Mouse (Mus musculus): ENCODE data around the gene Rbpjl.

The Rbpjl gene

DNA sequence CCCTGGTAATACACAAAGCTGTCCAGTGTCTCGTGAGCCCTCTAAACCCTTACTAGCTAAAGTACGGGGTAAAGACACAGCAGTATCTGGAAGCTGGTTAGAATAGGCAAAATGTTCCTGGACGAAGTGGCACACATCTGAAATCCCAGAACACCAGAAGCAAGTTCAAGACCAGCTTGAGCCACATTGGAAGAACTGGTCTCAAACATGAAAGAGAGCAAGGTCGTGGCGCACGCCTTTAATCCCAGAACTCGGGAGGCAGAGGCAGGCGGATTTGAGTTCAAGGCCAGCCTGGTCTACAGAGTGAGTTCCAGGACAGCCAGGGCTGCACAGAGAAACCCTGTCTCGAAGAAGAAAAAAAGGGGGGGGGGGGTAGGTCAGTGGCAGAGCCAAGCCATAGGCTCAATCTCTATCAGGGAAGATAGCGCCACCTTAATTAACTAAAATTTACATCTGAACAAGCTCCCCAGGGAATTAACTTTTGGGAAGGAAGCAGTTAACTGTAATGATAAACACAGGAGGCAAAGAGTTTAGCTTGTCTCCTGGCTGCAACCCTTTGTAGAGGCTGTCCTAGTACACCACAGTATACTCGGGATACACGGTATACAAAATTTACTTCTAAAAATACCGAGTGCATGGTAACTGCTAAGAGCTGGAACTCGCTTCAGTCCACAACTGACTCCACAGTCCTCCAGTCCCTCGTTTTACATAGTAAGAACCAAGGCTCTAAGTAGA, 27.1 kb downstream of the Rbpjl start:
- no peak for DNase-seq (ENCODE audit: low read depth)

DNA sequence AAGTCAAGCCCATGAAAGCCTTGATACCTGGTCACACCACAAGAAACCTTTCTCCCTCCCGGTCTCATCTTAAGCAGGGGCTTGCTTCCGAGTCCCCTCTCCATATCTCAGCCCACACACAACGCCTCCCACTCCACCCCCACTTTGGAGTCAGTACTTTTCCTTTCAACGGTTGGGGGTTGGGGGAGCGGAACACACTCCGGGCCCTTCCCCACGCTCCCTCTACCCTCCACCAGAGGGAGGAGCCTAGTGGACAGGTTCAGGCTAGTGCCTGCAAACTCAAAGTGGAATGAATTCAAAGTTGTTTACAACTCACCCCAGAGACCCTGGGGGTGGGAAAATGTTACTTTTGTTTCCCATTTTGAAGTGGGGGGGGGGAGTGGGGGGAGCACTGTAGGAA, 27.8 kb downstream of the Rbpjl start:
- no peak for DNase-seq (ENCODE audit: low read depth)

DNA sequence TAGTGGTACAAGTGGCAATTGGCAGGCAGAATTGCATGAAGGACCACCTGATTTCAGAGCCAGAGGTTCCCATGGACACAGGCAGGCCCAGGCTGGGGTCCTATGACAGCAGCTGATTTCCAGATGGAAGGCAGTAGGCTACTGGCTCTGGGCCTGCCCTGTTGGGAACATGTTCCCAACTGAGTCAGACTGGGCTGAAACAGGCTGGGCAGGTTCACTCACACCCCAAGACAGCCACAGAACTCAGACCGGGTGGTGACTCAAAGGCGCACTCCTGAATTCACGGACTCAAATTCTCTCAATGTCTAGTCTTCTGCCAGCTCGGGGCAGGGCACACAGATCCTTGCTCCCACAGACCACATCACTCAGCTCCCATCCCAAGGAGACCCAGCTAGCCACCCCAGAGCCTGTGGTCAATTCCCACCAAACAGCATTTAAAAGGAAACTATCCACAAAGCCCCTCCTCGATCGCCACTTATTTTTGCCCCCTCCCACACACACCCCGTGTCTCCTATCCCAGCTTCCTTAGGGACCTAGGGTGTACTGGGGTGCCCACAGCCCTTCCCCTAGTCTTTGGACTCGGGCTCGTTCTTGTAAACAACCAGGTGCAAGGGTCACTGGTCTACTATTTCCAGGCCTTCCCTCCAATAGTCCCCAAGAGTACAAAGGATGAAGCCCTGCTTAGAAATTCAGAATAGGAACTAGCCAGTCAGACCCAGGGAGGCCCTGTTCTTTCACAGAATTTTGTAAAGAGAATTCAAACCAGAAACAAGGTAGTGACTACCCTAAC, 28.9 kb downstream of the Rbpjl start:
- DNase-seq (ENCODE audit: low read depth) = peak; percentile 74

DNA sequence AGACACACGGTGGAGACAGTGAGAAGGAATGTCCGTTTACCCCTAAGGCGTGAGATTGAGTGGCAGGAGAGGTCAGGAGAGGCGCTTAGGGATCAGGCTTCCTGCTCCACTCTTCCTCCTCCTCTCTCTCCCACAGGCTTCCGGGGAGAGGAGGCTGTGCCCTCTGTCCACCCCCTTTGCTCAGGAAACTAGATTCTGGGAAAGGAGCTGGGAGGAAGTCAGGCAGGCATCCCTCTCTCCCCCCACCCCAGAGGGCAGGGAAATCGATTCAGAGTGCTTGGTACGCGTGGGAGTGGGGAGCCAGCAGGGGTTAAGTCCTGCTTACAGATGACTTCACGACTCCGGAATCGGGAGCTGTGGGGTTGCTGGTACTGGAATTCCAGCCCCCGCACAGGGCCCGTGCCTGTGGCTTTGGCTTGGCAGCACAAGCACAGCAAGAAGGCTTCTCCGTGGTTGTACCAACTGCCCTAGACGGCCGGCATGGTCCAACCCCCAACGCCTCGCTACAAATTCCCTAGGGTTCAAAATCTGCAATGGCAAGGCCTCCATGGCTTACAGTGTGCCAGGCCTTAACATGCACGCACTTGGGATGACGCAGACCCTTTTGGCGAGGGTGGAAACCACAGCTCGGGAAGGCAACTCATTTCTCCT, 29.7 kb downstream of the Rbpjl start:
- peak; percentile 91 for DNase-seq (ENCODE audit: low read depth)

DNA sequence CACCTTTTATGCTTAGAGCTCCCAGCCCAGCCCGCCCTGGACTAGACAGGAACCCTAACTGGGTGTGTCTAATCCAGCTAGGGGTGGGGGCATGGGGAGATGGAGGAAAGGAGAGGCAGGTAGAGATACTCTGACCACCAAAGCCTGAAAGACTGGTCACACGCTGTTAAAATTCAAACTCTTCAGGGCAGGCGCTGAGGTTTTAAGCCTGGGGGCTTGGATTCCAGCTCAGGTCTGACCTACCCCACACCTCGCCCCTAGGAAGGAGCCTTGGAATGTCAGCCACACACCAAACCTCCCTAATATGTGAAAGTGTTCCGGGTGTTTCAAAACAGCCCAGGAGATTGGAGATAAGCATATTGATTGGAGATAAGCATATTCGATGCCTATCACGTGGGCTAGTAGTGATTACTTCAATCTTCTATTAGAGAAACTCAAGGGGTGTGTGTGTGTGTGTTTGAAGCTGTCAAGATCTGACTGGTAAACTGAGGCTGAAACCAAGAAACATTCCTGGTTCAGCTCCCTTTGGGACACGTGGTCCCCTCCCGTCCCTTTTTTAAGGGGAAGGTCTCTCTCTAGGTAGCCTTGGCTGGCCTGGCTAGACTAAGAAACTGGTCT, 30.4 kb downstream of the Rbpjl start:
- no peak for DNase-seq (ENCODE audit: low read depth)

DNA sequence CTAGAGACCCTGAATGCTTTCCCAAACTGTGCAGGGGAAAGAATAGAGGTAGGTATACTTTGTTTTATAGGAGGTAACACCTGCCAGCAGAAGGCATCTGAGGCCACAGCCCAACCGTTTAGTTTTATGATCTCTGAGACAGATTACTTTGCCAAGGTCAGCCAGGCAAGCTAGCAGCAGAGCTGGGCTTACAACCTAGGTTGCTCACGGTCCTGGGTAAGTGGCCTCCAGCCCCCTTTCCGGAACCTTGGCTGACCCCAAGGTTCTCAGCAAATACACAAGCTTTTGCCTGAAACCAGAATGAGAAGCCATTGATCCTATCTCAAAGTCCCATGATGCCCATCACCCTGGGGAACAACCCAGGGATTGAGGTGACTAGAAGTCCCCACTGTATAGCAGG, 31.7 kb downstream of the Rbpjl start:
- no peak for DNase-seq (ENCODE audit: low read depth)

DNA sequence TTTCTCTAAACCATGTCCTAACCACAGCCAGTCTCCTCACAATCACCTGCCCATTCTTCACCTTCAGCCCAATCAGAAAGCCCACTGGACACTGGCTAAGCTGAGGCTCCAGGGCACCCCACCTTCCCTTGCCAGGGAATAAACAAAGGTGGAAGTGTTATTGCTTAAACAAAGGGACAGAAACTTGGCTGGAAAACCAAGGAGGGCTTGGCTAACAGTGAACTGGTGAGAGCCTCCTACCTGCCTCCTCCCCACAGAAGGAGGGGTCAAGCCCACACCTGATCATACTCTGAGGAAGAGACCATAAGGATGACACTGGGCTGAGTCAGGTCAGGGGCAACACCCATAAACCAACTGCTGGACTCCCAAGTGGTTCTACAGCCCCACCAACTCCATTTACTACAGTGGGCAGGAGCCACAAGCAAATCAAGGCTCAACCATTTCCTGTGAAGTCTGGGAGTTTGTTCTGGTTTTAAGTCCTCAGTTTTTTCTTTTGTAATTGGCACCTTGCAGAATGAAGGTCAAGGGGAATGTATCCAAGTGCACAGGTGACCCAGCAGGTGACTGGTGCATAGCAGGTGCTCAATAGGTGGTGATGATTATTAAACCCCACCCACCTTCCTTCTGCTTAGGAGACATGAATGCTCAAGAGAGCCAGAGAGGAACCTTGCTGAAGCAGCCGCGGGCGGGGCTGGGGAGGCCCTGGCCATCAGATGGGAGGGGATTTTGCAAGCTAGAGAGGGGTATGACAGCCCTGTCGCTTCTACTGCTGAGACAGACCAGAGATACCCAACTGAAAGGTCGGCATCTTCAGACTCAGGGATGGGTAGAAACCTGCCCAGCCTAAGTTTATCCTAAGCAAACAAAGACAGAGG, 32.5 kb downstream of the Rbpjl start:
- no peak for DNase-seq (ENCODE audit: low read depth)

DNA sequence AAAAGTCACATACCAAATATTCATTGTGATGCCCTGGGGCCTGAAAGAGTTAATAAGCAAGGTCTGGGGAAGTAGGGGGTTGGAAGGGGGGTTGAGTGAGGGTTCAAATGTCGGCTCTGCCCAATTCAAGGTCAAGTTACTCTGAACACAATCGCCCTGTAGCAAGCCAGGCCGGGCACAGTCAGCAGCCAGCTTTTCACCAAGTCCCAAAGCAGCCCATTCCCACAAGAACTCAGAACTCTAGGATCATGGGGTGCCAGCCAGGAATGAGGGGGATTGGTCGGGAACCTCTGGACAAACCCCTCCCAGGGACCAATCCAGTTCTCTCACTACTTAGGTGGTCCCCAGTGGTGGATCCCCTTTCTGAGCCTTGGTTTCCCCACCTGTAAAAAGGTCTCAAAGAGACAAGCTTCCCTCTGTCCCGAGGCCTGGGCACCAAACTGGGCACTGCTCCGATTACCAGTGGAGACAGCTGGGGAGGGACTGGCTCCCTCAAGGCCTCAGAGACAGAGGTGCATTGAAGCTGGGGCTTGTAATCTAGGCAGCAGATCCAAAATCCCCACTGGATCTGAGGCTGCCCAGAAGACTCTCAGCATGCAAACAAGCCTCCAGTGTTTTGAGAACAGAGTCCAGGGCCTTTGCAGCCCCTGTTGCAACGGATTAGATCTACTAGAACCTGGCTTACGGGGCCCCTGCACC, 33.4 kb downstream of the Rbpjl start:
- no peak for DNase-seq (ENCODE audit: low read depth)

DNA sequence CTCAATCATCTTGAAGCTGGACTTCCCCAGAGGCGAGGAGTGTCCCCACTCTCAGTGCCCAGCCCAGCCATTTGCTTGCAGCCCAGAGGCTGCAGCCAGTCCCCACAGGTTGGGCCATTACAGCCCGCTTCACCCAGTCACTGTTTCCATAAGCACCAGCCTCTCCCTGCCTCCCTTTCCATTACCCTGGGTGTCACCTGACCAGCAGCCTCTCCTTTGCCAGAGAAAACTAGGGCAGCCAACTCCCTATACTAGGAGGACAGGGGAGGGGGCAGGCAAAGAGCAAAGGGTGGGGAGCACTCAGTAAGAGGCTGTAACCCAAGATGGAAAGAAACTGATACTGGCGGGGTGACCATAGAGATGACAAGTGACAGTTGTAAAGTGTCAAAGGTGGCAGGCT, 34.0 kb downstream of the Rbpjl start:
- peak; percentile 49 for DNase-seq (ENCODE audit: low read depth)

DNA sequence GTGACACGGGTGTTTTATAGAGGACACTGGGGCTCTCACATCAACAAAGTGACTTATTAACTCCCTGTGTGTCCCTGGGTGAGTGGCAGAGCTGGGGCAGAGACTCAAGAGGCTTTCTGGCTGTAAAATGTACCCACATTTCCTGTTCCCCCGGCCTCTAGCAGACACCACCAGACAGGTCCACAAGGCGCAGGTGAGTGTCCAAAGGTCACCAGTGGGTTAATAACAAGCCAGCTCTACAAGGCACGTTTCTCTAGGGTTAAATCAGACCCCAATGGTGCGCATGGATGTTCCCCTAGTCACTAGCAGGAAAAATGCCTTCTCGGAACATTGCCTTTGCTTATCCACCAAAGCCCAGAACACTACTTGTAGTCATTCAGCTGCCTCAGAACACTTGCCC, 34.8 kb downstream of the Rbpjl start:
- DNase-seq (ENCODE audit: low read depth) = no peak

DNA sequence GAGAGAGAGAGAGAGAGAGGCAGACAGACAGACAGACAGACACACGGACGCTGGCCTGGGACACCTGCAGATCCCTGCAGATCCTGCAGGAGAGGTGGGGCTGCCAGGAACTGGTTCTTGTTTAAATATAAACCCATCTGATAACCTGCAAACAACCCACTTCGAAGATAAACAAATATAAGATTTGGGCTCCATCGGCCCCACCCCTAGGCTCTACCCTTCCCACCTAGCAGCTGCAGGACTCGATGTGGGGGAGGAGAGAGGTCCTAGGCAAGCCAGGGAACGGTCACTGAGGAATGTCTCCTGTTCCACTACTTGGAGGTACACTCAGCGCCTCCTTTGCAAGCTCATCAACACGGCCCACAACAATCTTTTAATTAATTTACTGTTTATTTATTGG, 35.3 kb downstream of the Rbpjl start:
- no peak for DNase-seq (ENCODE audit: low read depth)

DNA sequence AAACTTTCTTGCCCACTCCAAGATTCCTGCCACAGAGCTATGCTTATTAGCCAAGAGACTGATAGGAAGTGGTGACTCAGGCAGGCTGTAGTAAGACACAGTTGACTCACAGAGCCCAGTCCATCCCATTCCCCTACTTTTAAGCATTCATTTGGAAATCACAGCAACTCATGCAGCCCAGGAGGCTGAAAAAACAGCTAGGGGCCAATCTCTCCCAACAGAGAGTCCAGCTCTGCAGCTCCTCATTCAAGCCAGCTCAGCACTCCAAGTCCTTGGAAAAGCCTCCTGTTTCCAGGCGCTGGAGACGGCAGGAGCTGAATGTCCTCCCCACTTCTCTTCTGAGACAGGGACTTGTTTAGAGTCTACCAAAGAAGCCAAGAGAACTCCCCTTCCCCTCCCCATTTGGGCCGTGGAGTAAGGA, 36.1 kb downstream of the Rbpjl start:
- DNase-seq (ENCODE audit: low read depth) = peak; percentile 89

DNA sequence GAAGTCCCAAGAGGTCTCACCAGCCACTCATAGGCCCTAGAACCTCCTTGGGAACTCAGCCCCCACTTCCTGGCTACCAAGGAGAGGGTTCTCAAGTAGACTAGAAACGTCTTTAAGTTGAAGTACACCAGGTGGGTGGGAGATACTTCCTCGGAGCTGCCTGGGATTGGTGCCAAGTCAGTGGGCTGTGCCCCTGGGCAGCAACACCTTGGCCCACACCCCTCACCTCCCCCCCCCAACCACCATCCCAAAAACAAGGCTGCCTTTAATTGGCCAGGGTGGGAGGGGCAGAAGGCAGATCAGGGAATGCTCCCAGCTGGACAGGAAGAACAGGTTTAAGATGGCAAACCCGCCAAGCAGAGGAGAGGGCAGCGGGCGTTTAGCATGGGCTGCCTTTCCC, 37.4 kb downstream of the Rbpjl start:
- DNase-seq (ENCODE audit: low read depth) = no peak

DNA sequence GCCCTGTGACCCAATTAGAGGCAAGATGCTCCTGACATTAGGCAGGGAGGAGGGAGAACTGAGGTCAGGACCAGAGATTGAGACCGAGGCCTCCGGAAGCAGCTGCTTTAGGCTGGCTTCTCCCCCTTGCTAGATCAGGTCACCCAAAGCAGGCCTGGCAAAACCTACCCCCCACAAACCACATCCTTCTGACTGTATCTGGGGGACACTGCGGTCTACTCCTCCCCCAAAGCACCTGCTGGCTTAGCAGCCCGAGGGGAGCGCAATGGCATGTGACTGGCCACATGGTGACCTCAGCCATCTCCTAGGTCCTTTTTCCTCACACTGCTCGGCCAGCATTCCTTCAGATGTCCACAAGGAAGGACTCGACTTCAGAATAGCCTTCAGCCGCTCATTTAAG, 38.2 kb downstream of the Rbpjl start:
- DNase-seq (ENCODE audit: low read depth) = no peak

DNA sequence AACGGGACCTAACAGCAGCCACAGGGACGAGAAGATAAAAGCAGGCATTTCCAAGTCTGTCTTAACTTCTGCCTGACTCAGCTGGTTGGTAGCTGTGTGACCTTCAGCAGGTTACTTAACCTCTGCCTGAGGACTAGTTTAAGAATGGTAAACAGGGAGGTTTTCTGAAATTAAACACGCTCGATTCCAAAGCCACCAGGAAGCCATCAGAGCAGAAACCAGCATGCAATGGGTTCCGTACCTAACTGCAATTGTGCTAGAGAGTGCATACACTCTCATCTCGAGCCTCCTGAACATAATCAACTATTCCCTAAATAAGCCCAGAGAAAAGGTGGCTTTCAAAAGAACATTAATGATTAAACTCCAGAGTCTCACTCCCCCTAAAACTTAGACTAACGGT, 38.8 kb downstream of the Rbpjl start:
- no peak for DNase-seq (ENCODE audit: low read depth)

DNA sequence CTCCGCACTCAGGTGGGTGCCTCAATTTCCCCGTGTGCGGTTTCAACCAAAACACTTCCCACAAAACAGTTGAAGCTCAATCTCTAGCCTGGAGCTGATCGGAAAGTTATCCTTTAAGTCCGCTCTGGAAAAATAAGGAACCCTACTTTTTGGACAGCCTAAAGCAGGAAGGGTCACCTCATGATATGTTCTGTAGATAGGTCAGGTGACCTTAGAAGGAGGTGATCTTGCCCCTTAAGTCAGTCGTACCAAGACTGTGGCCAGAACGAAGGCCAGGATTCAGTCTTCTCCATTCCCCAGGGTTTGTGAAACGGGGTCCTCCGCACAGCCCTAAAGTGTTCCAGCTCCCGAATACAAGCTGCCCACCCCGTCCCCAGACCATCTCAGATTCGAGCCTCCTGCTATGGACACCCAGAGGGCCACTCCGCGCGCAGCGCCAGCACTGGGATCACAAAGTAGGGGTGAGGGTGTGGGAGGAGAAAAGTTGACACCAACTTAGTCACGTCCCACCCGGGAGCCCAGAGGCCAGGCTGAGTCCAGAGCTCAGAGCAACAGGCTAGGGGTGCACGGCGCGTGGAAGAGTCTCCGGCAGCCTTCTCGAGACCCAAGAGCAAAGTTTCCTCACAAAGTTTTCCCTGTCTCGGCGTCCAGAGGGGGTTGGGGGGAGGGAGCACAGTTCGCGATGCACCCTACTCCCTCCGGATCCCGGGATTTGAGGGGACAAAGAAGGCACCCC, 39.5 kb downstream of the Rbpjl start:
- DNase-seq (ENCODE audit: low read depth) = peak; percentile 59

DNA sequence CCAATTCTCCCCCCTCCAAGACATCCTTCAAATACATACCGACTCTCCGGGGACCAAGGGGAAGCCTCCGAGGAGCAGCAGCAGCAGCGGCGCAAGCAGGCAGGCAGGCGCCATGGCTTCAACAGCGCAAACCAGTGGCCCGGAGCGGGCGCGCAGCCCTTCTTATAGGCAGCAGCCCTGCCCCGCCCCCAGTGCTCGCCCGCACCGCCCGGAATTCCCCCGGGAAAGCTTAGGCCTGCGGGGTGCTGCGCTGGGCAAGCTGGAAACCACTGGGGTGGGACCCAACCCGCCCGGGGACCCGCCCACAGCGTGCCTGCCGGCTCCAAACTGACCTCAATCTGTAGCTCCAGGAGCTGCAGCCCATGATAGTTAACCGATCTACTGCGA, 40.1 kb downstream of the Rbpjl start:
- peak; percentile 95 for DNase-seq (ENCODE audit: low read depth)

DNA sequence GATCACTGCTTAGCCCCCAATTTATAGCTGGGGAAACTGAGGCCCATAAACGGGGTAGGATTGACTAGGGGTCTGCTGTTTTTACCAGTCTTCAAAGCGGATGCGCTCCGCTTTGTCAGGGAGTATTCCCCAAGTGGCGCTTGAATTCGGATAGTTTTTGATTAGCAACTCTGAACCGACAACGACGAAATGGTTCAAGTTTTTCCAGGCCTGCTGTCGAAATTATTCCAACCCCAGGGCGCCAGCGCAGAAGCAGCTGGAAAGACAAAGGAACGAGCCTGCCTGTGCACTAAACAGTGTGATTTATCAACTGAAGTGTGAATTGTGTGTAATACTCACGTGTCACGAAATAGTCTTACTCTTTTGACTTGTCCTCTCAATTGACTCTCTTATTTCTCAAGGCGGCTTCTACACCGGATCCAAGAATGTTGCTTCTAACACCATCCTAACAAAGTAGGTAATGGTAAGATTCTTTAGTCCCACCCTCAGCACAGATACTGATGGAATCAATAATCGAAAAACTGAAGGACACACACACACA, 40.6 kb downstream of the Rbpjl start, which contains the start of gene Sdc4:
Gene Sdc4 (minus strand): TSS at position 428 of the 541 bp plus-strand sequence.
- DNase-seq (ENCODE audit: low read depth) = peak; percentile 56

DNA sequence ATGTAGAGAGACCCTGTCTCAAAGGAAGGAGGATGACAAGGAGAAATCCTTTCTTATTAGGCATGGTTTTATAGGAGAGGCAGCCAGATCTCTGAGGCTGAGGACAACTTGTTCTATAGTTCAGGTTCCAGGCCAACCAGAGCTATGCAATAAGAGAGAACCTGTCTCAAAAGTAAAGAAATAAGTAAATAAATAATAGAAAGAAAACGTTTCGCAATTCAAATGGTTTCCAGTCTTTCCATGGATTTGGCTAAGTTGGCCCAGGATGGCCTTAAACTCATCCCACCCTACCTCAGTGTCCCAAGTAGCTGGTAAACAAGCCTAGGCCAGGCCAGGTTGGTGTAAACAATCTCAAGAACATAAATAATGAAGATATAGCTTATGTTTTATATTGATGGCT, 41.8 kb downstream of the Rbpjl start:
- DNase-seq (ENCODE audit: low read depth) = no peak

Measured in NIH3T3 (cell line).